Mouse (Mus musculus): ENCODE results near the gene Cckbr.

Gene Cckbr

DNA sequence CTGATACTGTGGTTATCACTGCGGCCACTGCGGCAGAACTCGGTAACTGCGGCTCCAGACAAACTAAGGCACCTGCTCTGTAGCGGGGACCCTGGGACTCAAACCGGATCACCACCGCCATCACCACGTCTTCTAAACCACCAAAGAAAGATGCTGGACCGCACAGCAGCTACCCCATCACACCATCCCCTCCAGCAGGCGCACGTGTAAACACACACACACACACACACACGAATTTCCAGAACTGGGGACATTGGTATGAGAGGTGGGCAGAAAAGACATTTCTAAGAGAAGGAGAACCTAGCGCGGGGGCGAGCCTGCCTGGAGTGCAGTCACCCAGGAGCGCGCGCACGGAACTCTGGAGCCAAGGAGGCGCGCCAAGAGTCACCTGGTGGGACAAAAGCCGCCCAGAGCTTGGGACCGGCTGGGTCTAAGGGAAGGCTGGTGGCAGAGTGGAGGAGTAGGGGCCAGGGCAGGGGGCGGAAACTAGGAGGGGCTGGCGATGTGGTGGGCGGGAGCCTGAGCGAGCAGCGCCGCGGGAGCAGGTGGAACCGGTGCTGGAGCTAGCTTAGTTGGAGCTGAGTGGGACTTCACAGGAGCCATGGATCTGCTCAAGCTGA, at the start of gene Cckbr:
TSS of gene Cckbr (plus strand) at position 308 of the 620 bp plus-strand sequence.
- DNase-seq (ENCODE audit: low spot score in 2 of 2), result no peak

DNA sequence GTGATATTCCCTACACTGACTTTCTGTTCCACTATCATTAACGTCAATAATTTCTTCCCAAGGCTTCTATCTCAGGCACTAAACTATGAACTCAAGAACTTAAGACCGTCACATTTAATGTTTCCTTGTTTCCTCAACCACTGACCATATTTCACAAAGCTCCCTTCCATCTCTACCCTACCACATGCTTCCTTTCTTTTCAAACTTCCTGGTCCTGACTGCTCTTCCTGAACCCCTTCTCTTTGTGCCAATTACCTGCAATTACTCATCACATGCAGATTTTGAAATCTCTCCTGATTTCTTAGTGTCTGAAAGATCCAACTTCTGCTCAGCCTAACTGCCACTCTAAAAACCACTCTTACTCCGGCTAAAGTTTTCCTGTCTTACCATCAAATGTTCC, 45.2 kb upstream of the Cckbr start:
- DNase-seq (ENCODE audit: low spot score in 2 of 2), result no peak

GRCm38 (mm10) chr7:105387696-105388095, 37.8 kb upstream of the Cckbr start:
- DNase-seq (ENCODE audit: low spot score in 2 of 2), result no peak

DNA sequence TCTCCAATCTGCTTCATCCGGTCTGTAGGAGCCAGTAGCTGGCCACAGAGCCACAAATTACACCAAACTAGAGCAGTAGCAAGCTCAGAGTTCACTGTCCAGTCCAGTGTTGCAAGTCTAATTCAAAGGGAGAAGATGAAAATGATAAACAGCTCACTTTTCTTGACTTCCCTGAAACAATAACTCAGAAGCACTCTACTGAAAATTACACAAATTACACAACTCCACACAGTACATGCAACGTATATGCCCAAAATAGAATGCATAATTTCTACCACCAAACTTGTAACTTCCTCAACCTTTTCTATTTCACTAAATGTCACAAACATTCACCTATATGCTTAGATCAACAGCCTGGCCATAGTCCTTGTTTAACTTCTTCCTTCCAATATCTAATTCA, 35.3 kb upstream of the Cckbr start:
- DNase-seq (ENCODE audit: low spot score in 2 of 2), result no peak

DNA sequence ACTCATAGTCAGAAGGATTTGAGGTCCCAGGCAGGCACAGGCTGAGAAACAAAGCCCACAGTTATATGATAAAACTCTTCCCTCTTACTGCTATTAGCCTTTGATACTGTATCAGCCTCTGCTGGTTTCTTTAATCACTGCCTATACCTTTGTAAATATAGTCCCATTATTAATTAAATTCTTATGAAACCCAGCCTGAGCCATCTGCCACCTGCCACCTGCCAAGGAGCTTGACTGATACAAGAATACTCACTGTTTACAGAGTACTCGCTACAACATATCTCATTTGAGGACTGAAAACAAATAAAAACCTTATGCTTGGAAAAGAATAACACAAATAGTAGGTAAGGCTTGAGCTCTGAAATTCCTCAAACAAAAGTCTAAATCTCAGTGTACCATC, 30.9 kb upstream of the Cckbr start:
- DNase-seq (ENCODE audit: low spot score in 2 of 2), result no peak

DNA sequence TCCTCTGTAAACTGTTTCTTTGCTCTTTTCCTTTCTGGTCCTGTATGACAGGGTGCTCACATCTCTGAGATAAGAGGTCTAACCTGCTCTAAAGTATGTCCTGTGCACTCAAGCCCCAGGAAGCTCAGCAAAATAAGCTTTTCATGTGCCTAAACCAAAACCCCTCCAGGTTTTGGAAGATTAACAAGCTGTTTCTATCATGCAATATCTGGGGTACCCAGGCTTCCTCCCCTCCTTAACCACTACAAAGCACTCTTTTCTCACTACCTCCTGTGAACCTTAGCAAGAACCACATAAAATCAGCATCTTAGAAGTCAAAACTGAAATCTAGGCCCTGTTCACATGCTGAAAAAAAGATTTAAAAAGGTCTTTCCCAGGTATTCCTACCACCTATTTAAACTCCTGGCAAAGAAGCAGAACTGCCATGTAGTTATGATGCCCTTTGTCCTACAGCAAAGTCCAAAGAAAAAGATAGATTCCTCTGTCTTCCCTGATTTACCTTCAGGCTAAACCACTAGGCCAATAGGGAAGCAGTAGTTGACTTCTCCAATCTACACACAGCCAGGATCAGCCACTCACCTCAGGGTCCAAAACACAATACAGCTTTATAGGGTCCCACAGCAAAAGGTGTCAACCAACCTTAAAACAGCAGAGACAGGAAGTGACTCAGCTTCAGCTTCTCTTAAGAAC, 30.3 kb upstream of the Cckbr start:
- DNase-seq (ENCODE audit: low spot score in 2 of 2), result no peak

- DNase-seq (ENCODE audit: low spot score in 2 of 2), result no peak
Observed at GRCm38 (mm10) chr7:105396126-105396525, 29.4 kb upstream of the Cckbr start.

DNA sequence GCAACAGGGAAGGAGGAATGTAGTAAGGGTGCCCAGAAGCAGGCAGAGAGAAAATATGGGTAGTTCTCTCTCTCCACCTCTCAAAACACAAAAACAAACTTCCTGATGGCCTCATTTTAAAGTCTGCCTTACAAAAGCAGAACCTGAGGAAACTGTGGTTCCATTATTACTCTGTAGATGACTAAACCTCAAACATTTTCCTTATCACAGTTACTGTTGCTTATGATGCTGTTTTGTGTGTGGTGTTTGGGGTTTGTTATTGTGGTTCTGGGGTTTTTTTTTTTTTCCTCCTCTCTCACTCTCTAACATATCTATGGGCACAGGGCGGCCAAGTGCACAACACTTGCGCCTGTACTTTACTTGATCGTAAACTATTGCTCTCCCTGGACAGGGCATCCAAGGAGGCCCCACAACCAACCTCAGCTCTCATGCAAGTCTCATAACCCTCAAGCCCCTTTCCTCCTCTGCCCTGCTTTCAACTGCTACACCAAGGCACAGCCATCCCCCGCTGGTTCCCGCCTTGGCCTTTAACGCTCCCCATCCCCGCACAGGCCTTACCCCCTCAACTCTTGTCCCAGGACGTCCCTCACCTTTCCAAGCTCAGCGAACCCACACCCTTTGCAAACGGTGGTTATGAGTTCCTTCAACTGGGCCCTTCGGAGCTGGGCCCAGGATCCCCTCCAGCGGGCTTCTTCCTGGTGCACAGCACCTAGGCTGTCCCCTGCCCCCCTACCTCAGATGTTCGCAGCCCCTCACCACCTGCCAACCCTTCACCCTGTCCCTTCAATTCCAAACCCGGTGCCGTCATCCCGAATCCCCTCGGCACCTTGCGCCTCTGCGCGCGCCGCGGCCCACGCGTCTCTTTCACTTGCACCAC, 26.2 kb upstream of the Cckbr start:
- DNase-seq (ENCODE audit: low spot score in 2 of 2), result no peak

DNA sequence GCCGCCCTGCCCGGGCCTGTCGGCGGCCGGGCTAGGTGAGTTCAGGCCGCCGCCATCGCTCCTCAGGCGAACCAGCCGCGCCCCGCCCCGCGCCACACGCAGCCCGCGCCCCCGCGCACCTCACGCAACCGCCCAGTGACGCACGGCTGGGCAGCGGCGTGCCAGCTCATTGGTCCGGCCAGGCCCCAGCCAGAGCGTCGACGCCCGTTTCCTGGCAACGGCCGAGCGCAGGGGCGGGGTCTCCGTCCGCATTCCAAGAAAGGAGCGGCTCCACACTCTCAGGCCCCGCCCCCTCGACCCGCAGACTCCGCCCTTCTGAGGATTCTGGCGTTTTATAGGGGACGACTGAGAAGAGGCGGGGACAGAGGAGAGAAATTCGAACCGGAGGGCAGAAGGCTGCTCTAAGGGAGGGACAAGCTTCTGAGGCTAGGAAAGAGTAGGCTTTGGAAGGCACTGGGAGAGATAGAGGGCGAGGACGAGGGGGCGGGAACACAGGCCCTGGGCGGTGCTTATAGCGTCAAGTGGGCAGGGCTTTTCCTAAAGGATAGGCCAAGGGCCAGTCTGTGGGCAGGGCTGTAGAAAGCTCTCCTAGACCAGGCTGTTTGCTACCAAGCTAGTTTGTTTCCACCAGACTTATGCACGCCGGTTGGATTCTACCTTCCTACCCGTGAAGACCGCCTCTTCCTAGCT, 25.5 kb upstream of the Cckbr start, which contains the start of gene Fam160a2:
TSS of gene Fam160a2 (minus strand) at position 120 of the 690 bp plus-strand sequence.
- peak; percentile 99 to 100 for DNase-seq (ENCODE audit: low spot score in 2 of 2)

- DNase-seq (ENCODE audit: low spot score in 2 of 2), result no peak
Observed at GRCm38 (mm10) chr7:105404268-105404667, 21.3 kb upstream of the Cckbr start, which contains the start of gene Cnga4. Gene Cnga4 (plus strand): TSS chr7:105404568.

- DNase-seq (ENCODE audit: low spot score in 2 of 2), result no peak
Observed at GRCm38 (mm10) chr7:105406322-105406721, 19.2 kb upstream of the Cckbr start.

DNA sequence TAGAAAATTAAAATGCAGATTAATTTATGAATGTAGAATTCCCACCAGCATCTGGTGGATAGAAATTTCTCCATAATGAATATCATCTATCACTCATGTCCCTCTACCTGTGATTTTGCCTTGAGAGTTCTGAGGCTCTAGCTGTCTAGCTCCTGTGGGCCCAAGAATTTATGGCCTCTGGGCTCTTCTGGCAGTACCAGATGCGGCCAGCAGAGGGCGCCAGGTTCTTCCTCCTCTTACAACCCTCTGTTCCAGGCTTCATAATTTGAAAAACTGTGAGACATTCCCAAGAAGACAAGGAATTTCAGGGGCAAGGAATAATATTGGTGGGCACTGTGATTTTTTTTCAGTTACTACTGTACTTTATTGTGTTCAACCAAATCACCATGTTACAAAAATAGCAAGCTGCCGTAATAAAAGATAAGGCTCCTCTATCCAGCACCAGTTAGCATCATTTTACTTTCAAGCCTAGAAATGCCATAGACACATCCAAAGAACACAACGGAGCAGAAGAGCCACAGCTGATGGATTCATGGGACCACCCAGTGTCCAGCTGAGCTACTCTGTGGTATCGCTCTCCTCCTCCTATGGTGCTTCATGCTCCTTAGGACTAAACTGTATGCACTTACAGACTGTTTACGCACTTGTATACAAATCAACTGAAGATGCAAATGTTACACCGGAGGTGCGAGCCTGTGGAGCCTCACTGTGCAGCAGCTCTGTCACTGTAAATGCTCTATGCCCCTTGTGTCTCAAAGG, 13.5 kb upstream of the Cckbr start:
- peak; percentile 54 to 72 for DNase-seq (ENCODE audit: low spot score in 2 of 2)

DNA sequence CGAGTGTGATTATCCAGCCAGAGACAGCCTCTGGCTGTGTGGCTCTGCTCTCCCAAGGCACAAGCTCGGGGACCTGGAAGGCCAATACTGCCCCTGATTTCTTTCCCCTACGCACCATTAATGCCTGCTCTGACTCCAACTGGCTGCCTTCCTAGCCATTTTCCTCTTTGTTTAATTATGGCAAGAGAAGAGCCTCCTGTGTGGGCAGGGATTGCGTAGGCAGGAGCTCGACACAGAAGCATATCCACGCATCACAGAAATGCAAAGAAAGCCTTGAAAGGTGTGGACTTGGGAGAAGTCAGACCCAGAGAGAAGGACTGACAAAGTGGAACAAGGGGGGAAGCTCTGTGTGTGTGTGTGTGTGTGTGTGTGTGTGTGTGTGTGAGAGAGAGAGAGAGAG, 11.1 kb upstream of the Cckbr start:
- DNase-seq (ENCODE audit: low spot score in 2 of 2), result no peak

DNA sequence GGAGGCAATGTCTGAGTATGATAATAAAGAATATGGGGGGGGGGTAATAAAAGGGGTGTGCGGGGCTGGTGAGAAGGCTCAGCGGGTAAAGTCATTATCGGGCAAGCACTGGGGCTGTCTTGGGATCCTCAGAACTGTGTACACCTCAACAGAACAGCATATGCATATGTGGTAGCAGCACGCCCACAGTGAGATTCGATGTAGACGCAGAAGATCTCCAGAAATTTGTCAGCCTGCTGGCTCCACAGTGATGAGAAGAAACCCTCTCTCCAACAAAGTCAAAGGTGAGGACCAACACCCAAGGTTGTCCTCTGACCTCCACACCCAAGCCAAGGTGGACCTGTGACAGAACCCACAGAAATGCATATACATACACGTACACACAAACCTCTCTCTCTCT, 9.0 kb upstream of the Cckbr start:
- DNase-seq (ENCODE audit: low spot score in 2 of 2), result no peak

DNA sequence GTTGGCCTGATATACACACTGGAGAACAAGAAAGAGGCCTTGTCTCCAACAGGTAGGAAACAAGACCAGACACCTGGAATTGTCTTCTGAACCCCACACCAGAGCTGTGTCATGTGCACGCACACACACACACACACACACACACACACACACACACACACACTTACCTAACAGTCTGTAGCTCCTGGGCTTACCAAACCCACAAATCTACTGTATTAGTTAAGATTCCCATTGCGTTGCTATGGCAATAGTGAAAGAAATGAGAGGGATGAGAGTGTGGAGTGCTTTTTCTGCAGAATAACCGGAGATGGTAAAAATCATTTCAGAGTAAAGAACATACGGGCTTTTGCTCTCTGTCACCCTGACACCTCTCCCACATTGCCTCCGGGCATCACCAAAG, 7.4 kb upstream of the Cckbr start:
- no peak for DNase-seq (ENCODE audit: low spot score in 2 of 2)

- no peak for DNase-seq (ENCODE audit: low spot score in 2 of 2)
Observed at GRCm38 (mm10) chr7:105420903-105421302, 4.6 kb upstream of the Cckbr start.

DNA sequence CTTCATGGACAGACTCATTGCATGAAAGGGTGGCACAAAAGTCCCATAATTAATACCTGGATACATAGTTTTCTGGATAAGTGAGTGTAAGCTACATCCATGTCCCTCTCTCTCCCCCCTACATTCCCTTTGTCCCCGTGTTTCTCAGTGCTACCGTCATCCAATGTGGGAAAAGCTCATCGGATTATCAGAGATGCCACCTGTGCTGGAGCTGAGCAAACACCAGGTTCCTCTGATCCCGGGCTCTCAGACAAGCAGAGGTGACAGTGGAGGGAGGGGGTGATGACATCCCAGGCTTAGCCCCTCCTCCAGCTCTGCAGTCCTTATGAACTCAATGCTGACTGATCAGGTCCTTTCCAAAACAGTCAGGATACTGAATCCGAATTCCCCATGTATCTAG, 1.2 kb upstream of the Cckbr start:
- DNase-seq (ENCODE audit: low spot score in 2 of 2), result no peak

GRCm38 (mm10) chr7:105426051-105426450, 520 bp downstream of the Cckbr start:
- DNase-seq (ENCODE audit: low spot score in 2 of 2), result no peak

DNA sequence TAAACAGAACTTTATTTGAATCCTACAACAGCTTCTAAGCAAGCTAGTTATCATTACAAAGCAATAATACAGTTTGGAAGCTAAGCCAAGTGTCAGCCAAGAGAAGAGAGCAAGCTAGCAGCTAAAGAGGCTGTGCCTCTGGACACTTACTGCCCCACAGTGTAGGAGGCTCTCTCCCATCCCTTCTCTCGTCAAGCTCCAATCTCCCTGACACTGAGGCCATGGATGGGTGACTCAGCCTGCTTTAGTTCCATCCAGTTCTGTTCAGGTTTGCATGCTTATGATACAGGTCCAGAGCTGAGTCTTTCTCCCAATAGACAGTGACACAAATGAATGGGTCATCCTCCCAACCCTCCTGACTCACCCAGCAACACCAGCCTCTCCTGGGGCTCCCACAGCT, 6.5 kb downstream of the Cckbr start:
- DNase-seq (ENCODE audit: low spot score in 2 of 2), result no peak

GRCm38 (mm10) chr7:105433859-105434258, 8.3 kb downstream of the Cckbr start:
- no peak for DNase-seq (ENCODE audit: low spot score in 2 of 2)

DNA sequence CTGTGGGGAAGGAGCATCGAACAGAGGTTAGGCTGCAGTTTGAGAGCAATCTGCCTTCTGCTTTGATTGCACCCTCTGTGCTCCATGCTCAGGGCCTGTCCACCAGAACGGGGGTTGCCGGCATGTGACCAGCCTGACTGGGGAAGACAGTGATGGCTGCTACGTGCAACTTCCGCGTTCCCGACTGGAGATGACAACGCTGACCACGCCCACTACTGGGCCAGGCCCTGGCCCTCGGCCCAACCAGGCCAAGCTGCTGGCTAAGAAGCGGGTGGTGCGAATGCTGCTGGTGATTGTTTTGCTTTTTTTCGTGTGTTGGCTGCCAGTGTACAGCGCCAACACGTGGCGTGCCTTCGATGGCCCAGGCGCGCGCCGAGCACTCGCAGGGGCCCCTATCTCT, 9.3 kb downstream of the Cckbr start:
- DNase-seq (ENCODE audit: low spot score in 2 of 2), result no peak

Data from frontal cortex, postnatal 10 days (tissue).